Mouse (Mus musculus) embryonic facial prominence, embryonic 11.5 days (tissue): ENCODE results near the gene Dlg2. TPM values are rescaled to one million over a fixed set of nuclear protein-coding genes. Genes with fewer than 3 reads are reported as not detected.

Experiments used
- ATAC-seq: fragments of 200-750 bp; cut with Nextera tagmentation; replicated peaks from 2 replicates; pipeline ENCODE4 v1.8.0; 2017; ENCODE audit warnings: low read depth; ENCODE audit not compliant: insufficient number of reproducible peaks, low FRiP score, low TSS enrichment
- DNase-seq: peaks from one replicate; pipeline ENCODE4 v3.0.0-alpha.2; 2015; ENCODE audit warnings: low spot score
- H3K27ac ChIP-seq: fragments of 300-500 bp; sonication (generic); replicated peaks from 2 replicates; pipeline ENCODE4 v1.5.1; 2014; ENCODE audit warnings: mild to moderate bottlenecking, low read depth, low read length, control low read depth
- H3K27me3 ChIP-seq: fragments of 300-500 bp; sonication (generic); 2 replicates; pipeline ENCODE4 v1.6.1; 2014; ENCODE audit warnings: mild to moderate bottlenecking, low read length, moderate library complexity, mixed read lengths; ENCODE audit not compliant: control insufficient read depth, insufficient read depth
- H3K36me3 ChIP-seq: fragments of 300-500 bp; sonication (generic); replicated peaks from 2 replicates; pipeline ENCODE4 v1.6.1; 2014; ENCODE audit warnings: low read depth, mild to moderate bottlenecking, low read length, moderate library complexity, mixed read lengths; ENCODE audit not compliant: control insufficient read depth, insufficient read depth
- H3K4me1 ChIP-seq: fragments of 300-500 bp; sonication (generic); 2 replicates; pipeline ENCODE4 v1.6.1; 2014; ENCODE audit warnings: low read length, mixed read lengths; ENCODE audit not compliant: control insufficient read depth, insufficient read depth
- H3K4me2 ChIP-seq: fragments of 300-500 bp; sonication (generic); 2 replicates; pipeline ENCODE4 v1.6.1; 2014; ENCODE audit warnings: low read depth, mild to moderate bottlenecking, control low read depth, low read length, moderate library complexity
- H3K4me3 ChIP-seq: fragments of 300-500 bp; sonication (generic); 2 replicates; pipeline ENCODE4 v1.5.1; 2014; ENCODE audit warnings: low read depth, low read length, control low read depth
- H3K9ac ChIP-seq: fragments of 300-500 bp; sonication (generic); replicated peaks from 2 replicates; pipeline ENCODE4 v1.6.1; 2014; ENCODE audit warnings: mild to moderate bottlenecking, control low read depth, low read length
- H3K9me3 ChIP-seq: fragments of 300-500 bp; sonication (generic); replicated peaks from 2 replicates; pipeline ENCODE4 v1.6.1; 2016; ENCODE audit warnings: mild to moderate bottlenecking, low read length, inconsistent platforms, mixed read lengths; ENCODE audit not compliant: control insufficient read depth
- WGBS: fragments of 180-500 bp; shearing (Covaris S2); extraction: QIAGEN DNeasy Blood & Tissue Kit; methylation state at CpG from one replicate; pipeline ENCODE4 v1.1.7; 2014; 5-methylcytosine and 5-hydroxymethylcytosine counted together
- polyA plus RNA-seq: library from polyadenylated mRNA; unstranded; fragments of >200 nt; fragmentation: Nextera tagmentation; extraction: Ambion mirVana; gene quantifications from 2 replicates; pipeline ENCODE4 v1.2.1, GENCODE M21; 2014

Dlg2 gene
- polyA plus RNA-seq, 1 experiment from 2014 or later = 5.3 TPM

- no peak overlapping the region for H3K27ac ChIP-seq
- H3K9me3 ChIP-seq = no peaks in the 10 kb centered on the region
- H3K9ac ChIP-seq = no peak overlapping the region
- ATAC-seq (no peak), DNase-seq (no peak)
- no peak overlapping the region for H3K4me2 ChIP-seq
- no peaks in the 10 kb centered on the region for H3K4me1 ChIP-seq
- H3K36me3 ChIP-seq = no peaks in the 10 kb centered on the region
- WGBS = 63% methylated on average over 1 of the region's 1 CpGs
- no peak overlapping the region for H3K4me3 ChIP-seq
- H3K27me3 ChIP-seq = no peaks in the 10 kb centered on the region
Observed at GRCm38 (mm10) chr7:91972970-91973369, 1496.5 kb downstream of the Dlg2 start.

DNA sequence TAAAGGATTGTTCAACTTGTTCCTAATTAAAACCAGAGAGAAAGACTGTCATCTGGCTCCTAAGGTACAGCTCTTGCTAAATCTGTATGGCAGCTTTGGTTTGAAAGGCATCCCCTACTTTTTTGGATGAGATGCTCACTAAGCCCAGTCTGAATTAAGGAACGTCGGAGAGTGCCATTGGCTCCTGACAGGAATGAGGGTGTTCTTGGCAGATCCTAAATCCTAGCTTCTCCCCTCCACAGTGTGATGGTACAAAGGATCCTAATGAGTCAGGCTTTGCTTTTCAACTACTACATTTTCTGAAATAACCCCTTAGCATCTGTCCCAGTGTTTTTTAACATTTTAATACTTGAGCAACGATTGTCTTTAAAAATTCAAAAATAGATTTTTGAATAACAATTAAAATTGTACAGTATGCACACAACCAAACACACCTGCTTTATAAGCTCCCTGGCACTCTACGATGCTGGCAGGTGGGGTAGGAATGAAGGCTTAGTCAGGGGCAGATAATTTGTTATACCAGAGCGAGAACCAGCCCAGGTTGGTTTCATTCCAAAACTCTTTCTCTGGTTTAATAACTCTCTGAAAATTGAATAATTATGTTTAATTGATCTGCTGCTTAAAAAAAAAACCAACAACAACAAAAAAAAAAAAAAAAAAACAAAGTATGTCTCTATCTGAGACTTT lies 1527.4 kb downstream of the Dlg2 start:
- Histone ChIP-seq H3K9ac (no peak overlapping the region), H3K27ac (no peak overlapping the region), H3K4me3 (no peak overlapping the region), H3K4me1 (no peaks in the 10 kb centered on the region), H3K27me3 (no peaks in the 10 kb centered on the region), H3K9me3 (no peaks in the 10 kb centered on the region), H3K36me3 (no peaks in the 10 kb centered on the region), H3K4me2 (no peak overlapping the region)
- 89% methylated on average over 5 of the region's 5 CpGs for WGBS
- DNase-seq (no peak), ATAC-seq (no peak)

- Histone ChIP-seq H3K9ac (no peak overlapping the region), H3K4me1 (no peaks in the 10 kb centered on the region), H3K4me2 (no peak overlapping the region), H3K9me3 (no peaks in the 10 kb centered on the region), H3K27me3 (no peaks in the 10 kb centered on the region), H3K27ac (no peak overlapping the region), H3K4me3 (no peak overlapping the region), H3K36me3 (no peaks in the 10 kb centered on the region)
- ATAC-seq (no peak), DNase-seq (no peak)
- WGBS = 76% methylated on average over 4 of the region's 4 CpGs
Observed at GRCm38 (mm10) chr7:92005681-92006425, 1529.4 kb downstream of the Dlg2 start.

DNA sequence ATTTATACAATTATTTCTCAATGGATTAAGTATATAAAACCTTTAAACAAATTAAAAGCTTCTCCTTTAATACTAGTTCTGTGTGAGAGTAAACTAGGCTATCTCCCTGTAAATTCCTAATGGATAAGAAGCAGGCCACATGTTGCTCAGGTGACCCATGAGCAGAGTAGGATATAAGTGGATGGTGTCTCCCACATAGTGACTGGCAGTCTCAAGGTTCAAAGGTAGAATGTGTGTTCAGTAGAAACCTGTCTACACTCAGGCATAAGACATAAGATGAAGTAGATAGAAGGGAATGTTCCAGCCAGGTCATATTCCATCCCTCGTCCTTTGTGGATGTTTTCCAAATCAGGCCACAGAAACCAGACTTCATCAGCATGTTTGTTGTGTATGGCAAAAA lies 1532.2 kb downstream of the Dlg2 start:
- no peak for ATAC-seq
- H3K9ac ChIP-seq = no peak overlapping the region
- H3K4me3 ChIP-seq = no peak overlapping the region
- H3K4me1 ChIP-seq = no peaks in the 10 kb centered on the region
- H3K4me2 ChIP-seq = no peak overlapping the region
- H3K27me3 ChIP-seq = no peaks in the 10 kb centered on the region
- DNase-seq = no peak
- H3K36me3 ChIP-seq = no peaks in the 10 kb centered on the region
- WGBS = 92% methylated on average over 1 of the region's 1 CpGs
- H3K27ac ChIP-seq = no peak overlapping the region
- H3K9me3 ChIP-seq = no peaks in the 10 kb centered on the region

GRCm38 (mm10) chr7:92024928-92025327 lies 1548.5 kb downstream of the Dlg2 start:
- no peaks in the 10 kb centered on the region for H3K36me3 ChIP-seq
- no peak overlapping the region for H3K27ac ChIP-seq
- DNase-seq (no peak), ATAC-seq (no peak)
- H3K9me3 ChIP-seq = no peaks in the 10 kb centered on the region
- WGBS = 82% methylated on average over 1 of the region's 1 CpGs
- H3K4me2 ChIP-seq = no peak overlapping the region
- H3K27me3 ChIP-seq = no peaks in the 10 kb centered on the region
- H3K4me3 ChIP-seq = no peak overlapping the region
- H3K9ac ChIP-seq = no peak overlapping the region
- H3K4me1 ChIP-seq = no peaks in the 10 kb centered on the region

GRCm38 (mm10) chr7:92025465-92026056 lies 1549.1 kb downstream of the Dlg2 start:
- no peaks in the 10 kb centered on the region for H3K36me3 ChIP-seq
- H3K9ac ChIP-seq = no peak overlapping the region
- H3K4me1 ChIP-seq = no peaks in the 10 kb centered on the region
- no peak overlapping the region for H3K27ac ChIP-seq
- WGBS = 85% methylated on average over 2 of the region's 2 CpGs
- H3K27me3 ChIP-seq = no peaks in the 10 kb centered on the region
- no peak overlapping the region for H3K4me3 ChIP-seq
- no peak overlapping the region for H3K4me2 ChIP-seq
- H3K9me3 ChIP-seq = no peaks in the 10 kb centered on the region
- no peak for DNase-seq
- ATAC-seq = no peak

GRCm38 (mm10) chr7:92027049-92027448 lies 1550.6 kb downstream of the Dlg2 start:
- WGBS = 42% methylated on average over 7 of the region's 7 CpGs
- ATAC-seq = peak; percentile 81; the same call in 1 of the 2 replicates

DNA sequence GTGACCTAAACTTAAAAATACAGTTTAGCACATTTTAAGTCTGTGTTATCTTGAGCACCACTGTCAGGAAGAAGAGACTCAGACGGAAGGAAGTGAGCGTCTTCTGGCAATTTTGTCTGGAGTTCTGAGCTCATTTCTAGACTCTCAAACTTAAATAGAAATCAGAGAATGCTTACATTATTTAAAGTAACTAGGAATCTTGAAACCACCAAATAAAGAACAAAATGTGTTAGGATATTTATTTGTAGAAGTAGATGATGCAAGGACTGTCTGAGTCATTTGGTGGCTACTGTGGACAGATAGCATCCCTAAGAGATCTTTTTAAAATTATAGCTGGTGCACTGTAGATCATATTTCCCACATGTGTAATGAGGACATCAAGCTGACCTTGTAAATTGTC lies 1557.8 kb downstream of the Dlg2 start:
- no peak for ATAC-seq
- no peaks in the 10 kb centered on the region for H3K27me3 ChIP-seq
- 89% methylated on average over 2 of the region's 2 CpGs for WGBS

More at GRCm38 (mm10) chr7:92027049-92027448, 1550.6 kb downstream of the Dlg2 start:
- Histone ChIP-seq H3K27me3 (no peaks in the 10 kb centered on the region), H3K9me3 (no peaks in the 10 kb centered on the region), H3K27ac (no peak overlapping the region), H3K4me1 (no peaks in the 10 kb centered on the region), H3K4me3 (no peak overlapping the region), H3K4me2 (no peak overlapping the region), H3K9ac (no peak overlapping the region), H3K36me3 (no peaks in the 10 kb centered on the region)
- peak; percentile 82 for DNase-seq

More for the DNA sequence above, 1557.8 kb downstream of the Dlg2 start:
- no peak for DNase-seq
- H3K4me2 ChIP-seq = no peak overlapping the region
- H3K9me3 ChIP-seq = no peaks in the 10 kb centered on the region
- no peak overlapping the region for H3K9ac ChIP-seq
- no peaks in the 10 kb centered on the region for H3K4me1 ChIP-seq
- H3K4me3 ChIP-seq = no peak overlapping the region
- H3K27ac ChIP-seq = no peak overlapping the region
- H3K36me3 ChIP-seq = no peaks in the 10 kb centered on the region
